21 mouse cellular contexts compared by ENCODE assay signal in the genomic region with DNA sequence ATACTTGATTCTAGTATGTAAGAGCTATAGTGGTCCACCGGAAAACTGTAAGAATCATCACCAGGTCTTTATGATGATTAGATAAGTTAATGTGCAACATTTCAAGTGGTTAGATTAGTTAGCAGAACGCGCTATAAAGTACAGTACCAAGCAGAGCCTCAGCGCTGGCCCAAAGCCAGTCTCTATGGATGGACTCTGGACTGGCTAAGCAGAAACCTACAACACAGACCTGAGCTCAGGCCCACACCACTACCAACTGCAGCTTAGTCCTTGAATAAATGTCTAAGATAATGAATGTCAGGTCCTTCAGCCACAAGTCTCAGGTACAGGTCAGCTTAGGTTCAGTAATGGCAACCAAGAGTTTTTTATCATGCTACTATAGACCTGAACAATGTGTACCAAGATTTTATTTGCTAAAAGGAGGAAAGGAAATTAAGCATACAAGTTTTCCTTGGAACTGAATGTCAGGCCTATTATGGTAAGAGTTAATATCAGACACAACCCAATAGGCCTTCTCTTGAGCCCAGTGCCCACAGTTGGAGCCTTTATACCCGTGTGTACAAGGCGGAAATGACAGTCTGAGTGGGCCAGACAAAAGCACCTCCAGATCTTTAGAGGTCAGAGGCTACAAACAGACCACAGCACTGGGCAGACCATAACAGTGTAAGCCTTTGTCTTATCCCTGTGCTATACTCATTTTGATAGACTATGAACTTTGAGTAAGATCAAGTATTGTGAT. TPM values are rescaled to one million over a fixed set of nuclear protein-coding genes. Genes with fewer than 3 reads are reported as not detected.
A peak's percentile ranks its signal among the peaks of the same experiment; 100 is the strongest.
DNase-seq lines count a peak whose midpoint lies in the region; ATAC-seq and TF ChIP-seq lines count a peak whose summit lies in the region.
"Had no signal": no experiment of that assay in that cellular context is flagged by ENCODE, and none has a peak within 500 bp of the region (broad histone marks: within the 10 kb centered on the region; RNA-seq: fewer than 3 reads in every experiment).

No protein-coding gene starts in this region.

- ATAC-seq in midbrain, embryonic 11.5 days (ENCODE audit: low FRiP score): no peak
- no peak for ATAC-seq in midbrain, postnatal 0 days (ENCODE audit: low FRiP score)
- ATAC-seq in intestine, postnatal 0 days: peak; percentile 96
- no peak for ATAC-seq in granulocyte monocyte progenitor cell, adult 5-6 weeks (replicated peaks; ENCODE audit: poor library complexity, severe bottlenecking)

- intact Hi-C loops in gastrocnemius, adult 2 months (cut with DNase I): no loop called here

- no peak overlapping the region for H3K4me3 ChIP-seq in midbrain, embryonic 11.5 days (ENCODE audit: low read depth, low read length)
- H3K4me3 ChIP-seq in midbrain, postnatal 0 days (ENCODE audit: low read depth, low read length): no peak overlapping the region
- no peak overlapping the region for H3K4me3 ChIP-seq in intestine, postnatal 0 days (ENCODE audit: low read depth, low read length)
- no peak overlapping the region for H3K4me3 ChIP-seq in gastrocnemius, adult 2 months
- H3K4me3 ChIP-seq: embryonic facial prominence, embryonic 10.5 days; heart, embryonic 15.5 days; left cerebral cortex, adult 2 months; lung, embryonic 15.5 days; myocyte had no signal

- peak; percentile 45 for DNase-seq in midbrain, embryonic 11.5 days (ENCODE audit: low spot score, missing footprints)
- no peak for DNase-seq in midbrain, postnatal 0 days (ENCODE audit: low spot score)
- peak; percentile 11 for DNase-seq in kidney, adult 9 months
- DNase-seq in kidney, postnatal 4 days: peak; percentile 53 to 62
- DNase-seq in right cerebral cortex, postnatal 14 days: no peak
- DNase-seq in gastrocnemius, adult 2 months: no peak
- DNase-seq: cerebellum, adult 2 months; gastrocnemius, postnatal 14 days; heart, postnatal 4 days; layer of hippocampus, adult 9-11 months; left cerebral cortex, postnatal 4 days; lung, postnatal 4 days; spleen, adult 18-20 months; thymus, adult 2 months had no signal

- no peak overlapping the region for H3K27ac ChIP-seq in midbrain, embryonic 11.5 days (ENCODE audit: low read depth, low read length)
- H3K27ac ChIP-seq in midbrain, postnatal 0 days (ENCODE audit: low read depth, low read length): no peak overlapping the region
- H3K27ac ChIP-seq in intestine, postnatal 0 days (ENCODE audit: low read depth, low read length): peak overlapping the region; percentile 87
- H3K27ac ChIP-seq in gastrocnemius, adult 2 months: no peak overlapping the region
- H3K27ac ChIP-seq: embryonic facial prominence, embryonic 10.5 days; heart, embryonic 15.5 days; left cerebral cortex, adult 2 months; lung, embryonic 15.5 days had no signal

- H3K9ac ChIP-seq in midbrain, embryonic 11.5 days (ENCODE audit: low read length): no peak overlapping the region
- H3K9ac ChIP-seq in midbrain, postnatal 0 days (replicated peaks; ENCODE audit: low read length, poor library complexity, severe bottlenecking): no peak overlapping the region
- H3K9ac ChIP-seq in intestine, postnatal 0 days (ENCODE audit: low read depth, low read length): no peak overlapping the region
- H3K9ac ChIP-seq: heart, embryonic 15.5 days; lung, embryonic 15.5 days had no signal

- no peaks in the 10 kb centered on the region for H3K4me1 ChIP-seq in midbrain, embryonic 11.5 days (ENCODE audit: control insufficient read depth, insufficient read depth, low read length)
- no peaks in the 10 kb centered on the region for H3K4me1 ChIP-seq in midbrain, postnatal 0 days (ENCODE audit: insufficient read depth, low read length)
- no peaks in the 10 kb centered on the region for H3K4me1 ChIP-seq in intestine, postnatal 0 days (replicated peaks; ENCODE audit: control insufficient read depth, insufficient read depth, low read length)
- H3K4me1 ChIP-seq: embryonic facial prominence, embryonic 10.5 days; heart, embryonic 15.5 days; lung, embryonic 15.5 days had no signal

- 91% methylated on average over 6 of the region's 6 CpGs for WGBS in midbrain, embryonic 11.5 days
- 89% methylated on average over 6 of the region's 6 CpGs for WGBS in midbrain, postnatal 0 days
- 57% methylated on average over 6 of the region's 6 CpGs for WGBS in intestine, postnatal 0 days

- no peak overlapping the region for H3K4me2 ChIP-seq in midbrain, embryonic 11.5 days
- no peak overlapping the region for H3K4me2 ChIP-seq in midbrain, postnatal 0 days (ENCODE audit: low read depth, low read length, poor library complexity, severe bottlenecking)
- no peak overlapping the region for H3K4me2 ChIP-seq in intestine, postnatal 0 days (replicated peaks; ENCODE audit: low read depth)
- H3K4me2 ChIP-seq: heart, embryonic 15.5 days; lung, embryonic 15.5 days had no signal

- no peaks in the 10 kb centered on the region for H3K27me3 ChIP-seq in midbrain, embryonic 11.5 days (ENCODE audit: control insufficient read depth, insufficient read depth, low read length)
- H3K27me3 ChIP-seq in midbrain, postnatal 0 days (ENCODE audit: insufficient read depth, low read length): no peaks in the 10 kb centered on the region
- H3K27me3 ChIP-seq in intestine, postnatal 0 days (replicated peaks; ENCODE audit: control insufficient read depth, insufficient read depth, low read length): no peaks in the 10 kb centered on the region
- H3K27me3 ChIP-seq: heart, embryonic 15.5 days; lung, embryonic 15.5 days had no signal

- TF ChIP-seq CTCF in midbrain, postnatal 0 days (IDR thresholded peaks at IDR 0.05): no peak
- TF ChIP-seq CTCF in intestine, postnatal 0 days (IDR thresholded peaks at IDR 0.05; ENCODE audit: low read depth): no peak
- TF ChIP-seq CTCF in gastrocnemius, adult 2 months (IDR thresholded peaks at IDR 0.05): no peak

- no peaks in the 10 kb centered on the region for H3K9me3 ChIP-seq in midbrain, embryonic 11.5 days (ENCODE audit: control insufficient read depth, low read length)
- H3K9me3 ChIP-seq in midbrain, postnatal 0 days (ENCODE audit: low read length): no peaks in the 10 kb centered on the region
- no peaks in the 10 kb centered on the region for H3K9me3 ChIP-seq in intestine, postnatal 0 days (ENCODE audit: control insufficient read depth)
- H3K9me3 ChIP-seq: embryonic facial prominence, embryonic 10.5 days; heart, embryonic 15.5 days; lung, embryonic 15.5 days had no signal

- peaks cover 7% of the 10 kb centered on the region for H3K36me3 ChIP-seq in midbrain, embryonic 11.5 days (ENCODE audit: control insufficient read depth, insufficient read depth, low read length)
- H3K36me3 ChIP-seq in midbrain, postnatal 0 days (ENCODE audit: insufficient read depth, low read length): peaks cover 12% of the 10 kb centered on the region; the same call in 1 of the 2 replicates
- peaks cover 16% of the 10 kb centered on the region; the same call in 1 of the 2 replicates for H3K36me3 ChIP-seq in intestine, postnatal 0 days (ENCODE audit: control insufficient read depth, insufficient read depth)

RNA-seq across cellular contexts. Expression of a gene that starts 38.7 kb away (rescaled TPM):
- polyA plus RNA-seq in midbrain, embryonic 11.5 days (2014; fragmentation: Nextera tagmentation; extraction: Ambion mirVana): 40.0 and 41.1 TPM in 2 replicates
- 23.1 and 27.1 TPM in 2 replicates for total RNA-seq in midbrain, postnatal 0 days (2014; rRNA removed)
- 15.2 and 16.1 TPM in 2 replicates for polyA plus RNA-seq in midbrain, postnatal 0 days (2015; fragmentation: Nextera tagmentation; extraction: Ambion mirVana)
- 14.7 and 15.8 TPM in 2 replicates for polyA plus RNA-seq in intestine, postnatal 0 days (2015; fragmentation: Nextera tagmentation; extraction: Ambion mirVana)
- total RNA-seq in granulocyte monocyte progenitor cell, adult 5-6 weeks (2014; fragmentation: Nextera tagmentation): 21.7 and 35.0 TPM in 2 replicates
- total RNA-seq in granulocyte monocyte progenitor cell, adult 5-6 weeks (2017): 15.9 and 19.4 TPM in 2 replicates
- 10 to 100 TPM; 10.5 to 10.9 TPM for total RNA-seq in gastrocnemius, adult 2 months (2021)

RNA-seq across cellular contexts. Expression of a gene that starts 39.2 kb away (rescaled TPM):
- 112 and 134 TPM in 2 replicates for polyA plus RNA-seq in midbrain, embryonic 11.5 days (2014; fragmentation: Nextera tagmentation; extraction: Ambion mirVana)
- total RNA-seq in midbrain, postnatal 0 days (2014; rRNA removed): 59.5 and 91.5 TPM in 2 replicates
- 42.6 and 47.2 TPM in 2 replicates for polyA plus RNA-seq in midbrain, postnatal 0 days (2015; fragmentation: Nextera tagmentation; extraction: Ambion mirVana)
- polyA plus RNA-seq in intestine, postnatal 0 days (2015; fragmentation: Nextera tagmentation; extraction: Ambion mirVana): 24.7 and 26.7 TPM in 2 replicates
- 31.2 and 32.0 TPM in 2 replicates for total RNA-seq in granulocyte monocyte progenitor cell, adult 5-6 weeks (2014; fragmentation: Nextera tagmentation)
- 70.6 and 79.0 TPM in 2 replicates for total RNA-seq in granulocyte monocyte progenitor cell, adult 5-6 weeks (2017)
- total RNA-seq in gastrocnemius, adult 2 months (2021): 10 to 100 TPM; 19.1 to 21.4 TPM

Comparison
In these comparisons a context has a peak if more than half of its experiments do, and no peak if none do; other contexts are left out.
1. DNase-seq: peak in midbrain, embryonic 11.5 days (single experiment), kidney, adult 9 months (single experiment) and kidney, postnatal 4 days (2 of 2); none in midbrain, postnatal 0 days (single experiment), right cerebral cortex, postnatal 14 days (single experiment) and gastrocnemius, adult 2 months (single experiment).